Mouse (Mus musculus): ENCODE results near the gene Sptlc2.

DNA sequence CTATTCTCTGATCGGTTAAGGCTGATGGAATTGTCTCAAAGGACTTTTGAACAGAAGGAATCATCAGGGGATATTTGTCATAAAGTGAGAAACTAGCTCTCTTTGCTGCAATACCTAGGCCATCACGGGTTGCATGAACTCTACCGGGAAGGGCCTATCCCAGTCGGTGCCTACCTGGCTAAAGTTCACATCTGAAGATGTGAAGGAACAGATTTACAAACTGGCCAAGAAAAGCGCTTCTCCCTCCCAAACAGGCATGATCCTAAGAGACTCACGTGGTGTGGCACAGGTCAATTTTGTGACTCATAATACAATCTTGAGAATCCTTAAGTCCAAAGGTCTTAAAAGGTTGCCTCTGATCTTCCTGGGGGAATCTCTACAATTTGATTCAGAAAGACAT lies 6.2 kb upstream of the Sptlc2 start:
- no peak for TF ChIP-seq CTCF (IDR thresholded peaks at IDR 0.05; ENCODE audit: control insufficient read depth, insufficient read depth, insufficient read length)
- no peak for TF ChIP-seq USF1 (IDR thresholded peaks at IDR 0.05; ENCODE audit: low read depth)
- no peak for TF ChIP-seq MYOG (IDR thresholded peaks at IDR 0.05; ENCODE audit: control insufficient read depth, extremely low read depth, insufficient read length)
- no peak for TF ChIP-seq MYOD1 (IDR thresholded peaks at IDR 0.05; ENCODE audit: control insufficient read depth, insufficient read length, low read depth)
- no peak for TF ChIP-seq MAX (IDR thresholded peaks at IDR 0.05)
- TF ChIP-seq FOSL1 (IDR thresholded peaks at IDR 0.05; ENCODE audit: insufficient read depth, low read length, poor library complexity, severe bottlenecking), result no peak
- no peak for TF ChIP-seq CEBPB (IDR thresholded peaks at IDR 0.05; ENCODE audit: low read depth)
